Mouse (Mus musculus) MEL-GATA-1-ER (cell line): ENCODE measurements around the gene Musk.
"Not testable (repeated sequence)": the region's sequence is repeated elsewhere in the genome, so short reads cannot be mapped to it uniquely, and the experiment has no call there.

Experiments used
- DNase-seq: peaks from one replicate; pipeline ENCODE4 v3.0.0-alpha.2; 2012; ENCODE audit warnings: low read depth; ENCODE audit errors: extremely low read depth

Gene Musk

DNA sequence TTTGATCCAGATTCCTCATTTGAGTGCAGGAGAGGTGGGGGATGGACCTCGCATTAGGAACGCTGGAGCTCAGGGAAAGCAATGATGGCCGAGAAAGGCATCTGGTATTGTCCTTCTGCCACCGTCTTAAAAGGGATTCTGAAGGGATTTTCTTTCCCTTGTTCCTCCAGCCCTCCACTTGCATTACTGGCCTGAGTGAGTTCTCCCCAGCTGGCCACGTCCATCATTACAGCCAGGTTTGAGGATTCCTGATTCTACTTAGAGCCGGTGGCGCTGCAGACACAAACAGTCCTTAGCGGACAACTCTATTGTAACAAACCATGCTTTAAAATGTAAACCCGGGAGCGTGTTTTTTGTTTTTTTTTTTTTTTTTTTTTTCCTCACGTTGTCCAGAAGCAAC lies at the start of gene Musk:
TSS of gene Musk (plus strand) at position 274 of the 400 bp plus-strand sequence.
- no peak for DNase-seq

GRCm38 (mm10) chr4:58240416-58240815 lies 45.3 kb upstream of the Musk start:
- no peak for DNase-seq

DNA sequence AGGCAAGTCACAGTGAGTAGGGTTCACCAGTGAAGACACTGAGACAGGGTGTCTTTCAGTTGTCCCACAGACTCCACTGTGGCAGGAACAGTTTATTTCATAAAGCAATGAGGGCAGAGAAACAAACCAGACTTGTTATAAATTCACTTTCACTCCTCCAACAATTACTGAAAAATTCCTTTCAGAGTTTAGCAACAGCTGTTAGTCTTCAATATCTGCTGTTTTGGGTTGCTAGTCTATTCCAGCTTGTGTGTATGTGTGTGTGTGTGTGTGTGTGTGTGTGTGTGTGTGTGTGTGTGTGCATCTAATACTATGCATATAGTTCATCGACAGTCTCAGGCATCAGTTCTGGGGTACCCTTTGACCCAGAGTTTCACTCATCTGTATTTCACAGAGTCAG lies 40.2 kb upstream of the Musk start:
- no peak for DNase-seq

GRCm38 (mm10) chr4:58252381-58252780 lies 33.4 kb upstream of the Musk start:
- no peak for DNase-seq

GRCm38 (mm10) chr4:58253410-58253809 lies 32.4 kb upstream of the Musk start:
- DNase-seq = no peak

DNA sequence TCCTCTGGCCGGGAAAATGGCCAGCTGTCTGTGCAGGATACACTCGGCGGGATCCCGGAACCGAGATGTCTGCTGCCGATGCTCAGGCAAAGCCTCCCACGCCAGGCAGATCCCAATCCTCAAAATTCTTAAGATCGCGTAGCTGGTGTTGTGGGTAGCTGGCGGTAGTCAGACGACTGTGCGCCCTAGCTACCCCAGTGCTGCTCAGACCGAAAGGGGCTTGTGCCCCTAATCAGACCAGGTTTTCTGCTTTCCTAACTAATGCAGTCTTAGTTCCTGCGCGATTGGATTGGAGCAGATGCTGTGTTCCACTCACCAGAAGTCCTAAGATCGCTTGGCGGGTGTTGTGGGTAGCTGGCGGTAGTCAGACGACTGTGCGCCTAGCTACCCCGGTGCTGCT lies 25.0 kb upstream of the Musk start:
- not testable (repeated sequence) for DNase-seq

DNA sequence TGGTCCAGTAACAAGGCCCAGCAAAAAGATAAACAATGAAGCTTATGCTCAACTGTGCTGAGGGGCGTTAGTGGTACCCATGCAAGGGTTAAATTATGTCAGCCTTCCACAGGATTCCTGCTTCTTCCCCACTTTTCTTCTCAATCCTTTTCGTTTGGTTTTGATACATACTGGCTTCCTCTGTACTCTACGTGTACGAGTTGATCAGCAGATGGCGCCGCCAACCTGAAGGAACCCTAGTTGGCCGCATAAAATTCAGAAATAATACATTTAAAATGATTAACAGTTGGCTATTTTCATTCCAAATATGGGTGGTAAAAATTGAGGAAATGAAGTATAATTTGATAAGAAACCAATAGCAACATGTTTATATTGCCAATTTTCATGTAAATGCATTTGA lies 19.5 kb upstream of the Musk start:
- no peak for DNase-seq

DNA sequence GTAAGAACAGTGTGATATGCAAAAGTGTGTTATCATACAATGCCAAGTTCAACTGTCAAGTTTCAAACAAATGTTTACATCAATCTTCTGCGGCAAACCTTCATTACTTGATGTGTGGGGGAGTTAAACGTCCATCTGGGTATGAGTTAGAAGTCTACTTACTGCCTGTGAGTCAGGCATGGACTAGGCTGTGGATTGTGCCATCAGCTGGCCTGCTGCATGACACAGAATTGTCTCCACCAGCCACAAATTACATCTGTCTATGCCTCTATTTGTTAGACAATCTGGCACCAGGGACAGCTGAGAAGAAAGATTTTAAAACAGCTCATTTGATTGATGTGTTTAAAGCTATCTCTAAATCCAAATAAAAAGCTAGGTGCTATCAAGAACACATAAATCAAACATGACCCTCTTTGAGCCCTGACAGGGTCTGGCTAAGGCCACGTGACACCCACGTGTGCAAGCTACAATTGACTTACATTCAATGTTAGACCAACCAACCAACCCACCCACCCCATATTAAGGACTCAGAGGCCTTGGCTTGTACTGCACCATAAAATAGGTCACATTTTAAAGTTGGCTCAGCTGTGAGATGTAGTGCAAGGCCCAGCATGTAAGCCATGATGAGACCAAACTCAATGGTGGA lies 16.7 kb upstream of the Musk start:
- DNase-seq = no peak

DNA sequence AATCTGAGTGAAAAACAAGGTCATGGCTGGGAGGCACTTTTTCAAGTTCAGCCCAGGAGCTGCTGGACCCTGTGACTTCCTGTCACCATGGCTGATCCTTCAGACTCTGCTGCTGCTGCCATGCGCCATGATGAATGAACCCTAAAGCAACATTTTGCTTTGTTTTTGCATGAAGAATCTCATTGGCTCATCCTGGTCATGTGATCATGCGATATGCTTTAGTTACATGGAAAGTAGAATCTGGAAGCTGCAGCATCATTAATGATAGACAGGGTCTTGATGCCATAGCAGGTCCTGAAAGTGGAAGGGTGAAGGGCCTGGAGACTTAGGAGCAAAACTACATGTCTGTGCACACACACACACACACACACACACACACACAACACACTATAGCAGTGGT lies 15.8 kb upstream of the Musk start:
- no peak for DNase-seq

GRCm38 (mm10) chr4:58270956-58271355 lies 14.8 kb upstream of the Musk start:
- DNase-seq = no peak

DNA sequence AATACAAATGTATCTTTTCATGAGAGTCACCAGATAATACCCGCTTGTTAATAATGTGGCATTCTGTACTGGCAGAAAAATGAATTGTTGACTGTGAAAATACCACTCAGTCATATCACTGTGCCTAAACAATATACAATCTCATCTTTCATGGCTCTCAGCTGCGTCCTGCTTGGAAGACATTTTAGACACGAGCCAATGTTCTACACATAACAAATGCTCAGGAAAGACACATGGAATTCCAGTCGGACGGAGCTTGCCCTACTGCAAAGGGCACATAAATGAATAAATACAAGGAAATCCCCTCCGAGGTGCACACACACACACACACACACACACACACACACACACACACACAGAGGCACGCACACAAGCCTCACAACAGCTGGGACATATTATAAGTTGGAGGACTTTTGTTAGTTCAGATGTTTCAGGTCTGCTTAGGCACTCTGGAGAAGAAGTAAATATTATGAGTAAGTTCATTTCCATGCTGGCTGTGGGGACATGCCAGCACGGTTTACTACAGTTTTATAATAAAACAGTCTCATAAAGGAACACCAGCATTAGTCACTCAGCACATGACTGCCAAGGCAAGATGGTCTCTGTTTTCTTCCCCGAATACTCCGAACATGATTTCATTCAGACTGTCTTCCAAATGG lies 14.1 kb upstream of the Musk start:
- no peak for DNase-seq

- no peak for DNase-seq
These were observed 10.4 kb upstream of the Musk start for GRCm38 (mm10) chr4:58275261-58275895.

DNA sequence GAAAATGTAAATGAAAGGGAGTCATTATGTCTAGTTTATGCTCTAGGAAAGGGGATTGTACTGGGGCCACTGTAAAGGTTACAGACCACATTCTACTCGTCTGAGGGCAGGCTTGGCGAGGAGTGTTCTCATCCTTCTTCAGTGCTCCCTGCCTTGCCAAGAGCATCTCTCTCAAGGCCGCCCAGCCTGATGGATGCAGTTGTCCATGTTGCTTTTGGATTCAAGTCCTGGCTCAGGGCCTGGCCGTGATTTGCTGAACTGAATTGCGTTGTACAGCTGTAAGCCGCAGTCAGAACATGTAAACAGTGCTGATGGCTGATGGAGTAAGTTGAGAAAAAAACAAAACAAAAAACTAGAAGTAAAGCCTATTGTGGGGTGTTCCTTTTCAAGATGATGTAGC lies 7.4 kb upstream of the Musk start:
- DNase-seq = no peak

GRCm38 (mm10) chr4:58280121-58280520 lies 5.6 kb upstream of the Musk start:
- no peak for DNase-seq

- DNase-seq = no peak
These were observed 769 bp downstream of the Musk start for GRCm38 (mm10) chr4:58286368-58287090.

GRCm38 (mm10) chr4:58288753-58289152 lies 3.0 kb downstream of the Musk start:
- no peak for DNase-seq

DNA sequence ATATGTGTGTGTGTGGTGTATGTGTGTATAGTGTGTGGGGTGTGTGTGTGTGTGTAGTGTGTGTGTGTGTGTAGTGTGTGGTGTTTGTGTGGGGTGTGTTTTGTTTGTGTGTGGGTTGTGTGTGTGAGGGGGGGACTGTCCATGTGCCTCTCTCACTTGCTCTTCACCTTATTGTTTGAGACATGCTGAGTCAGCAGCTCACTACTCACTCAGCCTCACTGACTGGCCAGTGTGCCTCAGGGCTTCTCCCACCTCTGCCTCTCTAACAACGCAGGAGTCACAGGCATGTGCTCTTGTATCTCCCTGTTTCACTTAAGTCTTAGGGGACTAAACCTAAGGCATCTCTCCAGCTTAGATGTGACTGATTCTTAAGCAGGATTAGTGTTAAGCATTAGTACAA lies 6.1 kb downstream of the Musk start:
- no peak for DNase-seq

DNA sequence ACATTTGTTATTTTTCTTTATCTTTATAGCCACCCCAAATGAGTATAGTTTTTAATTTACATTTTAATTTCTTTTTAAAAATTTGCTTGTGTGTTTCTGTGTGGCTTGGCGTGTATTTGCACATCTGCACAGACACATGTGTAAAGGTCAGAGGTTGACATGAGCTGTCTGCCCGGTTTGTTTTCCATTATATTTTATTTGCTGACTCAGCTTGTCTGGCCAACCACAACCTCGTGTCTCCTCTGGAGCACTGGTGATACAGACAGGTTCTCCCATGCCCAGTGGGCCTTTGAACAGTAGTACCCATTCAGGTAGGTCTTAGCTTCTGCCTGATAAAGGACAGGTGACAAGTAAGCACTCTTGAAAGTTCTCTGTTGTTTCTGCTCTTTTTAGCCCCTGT lies 7.3 kb downstream of the Musk start:
- no peak for DNase-seq

- peak; percentile 15 for DNase-seq
These were observed 18.1 kb downstream of the Musk start for GRCm38 (mm10) chr4:58303862-58304261.

- no peak for DNase-seq
These were observed 18.8 kb downstream of the Musk start for GRCm38 (mm10) chr4:58304564-58304963.

- no peak for DNase-seq
These were observed 21.7 kb downstream of the Musk start for GRCm38 (mm10) chr4:58307421-58307820.

DNA sequence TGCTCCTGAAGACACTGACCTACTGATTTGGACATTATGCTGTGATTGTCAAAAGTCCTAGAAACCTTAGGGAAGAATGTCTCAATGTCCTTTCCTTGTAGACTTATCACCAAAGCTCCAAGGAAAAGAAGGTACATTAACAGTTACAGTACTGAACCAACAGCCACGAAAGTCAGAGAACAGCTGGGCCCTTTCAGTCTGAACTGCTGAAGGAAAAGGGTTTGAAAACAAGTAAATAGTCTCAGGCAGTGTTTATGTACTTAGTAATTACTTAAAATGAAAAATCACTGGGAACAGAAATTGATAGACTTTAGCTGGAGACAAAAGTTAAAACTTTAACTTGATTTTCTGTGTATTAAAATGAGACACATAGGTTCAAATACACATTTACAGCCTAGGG lies 27.6 kb downstream of the Musk start:
- no peak for DNase-seq
